Mouse (Mus musculus): Measurements from ENCODE around the gene Pvr.
"Not testable (repeated sequence)": the region's sequence is repeated elsewhere in the genome, so short reads cannot be mapped to it uniquely, and the experiment has no call there.

The Pvr gene

DNA sequence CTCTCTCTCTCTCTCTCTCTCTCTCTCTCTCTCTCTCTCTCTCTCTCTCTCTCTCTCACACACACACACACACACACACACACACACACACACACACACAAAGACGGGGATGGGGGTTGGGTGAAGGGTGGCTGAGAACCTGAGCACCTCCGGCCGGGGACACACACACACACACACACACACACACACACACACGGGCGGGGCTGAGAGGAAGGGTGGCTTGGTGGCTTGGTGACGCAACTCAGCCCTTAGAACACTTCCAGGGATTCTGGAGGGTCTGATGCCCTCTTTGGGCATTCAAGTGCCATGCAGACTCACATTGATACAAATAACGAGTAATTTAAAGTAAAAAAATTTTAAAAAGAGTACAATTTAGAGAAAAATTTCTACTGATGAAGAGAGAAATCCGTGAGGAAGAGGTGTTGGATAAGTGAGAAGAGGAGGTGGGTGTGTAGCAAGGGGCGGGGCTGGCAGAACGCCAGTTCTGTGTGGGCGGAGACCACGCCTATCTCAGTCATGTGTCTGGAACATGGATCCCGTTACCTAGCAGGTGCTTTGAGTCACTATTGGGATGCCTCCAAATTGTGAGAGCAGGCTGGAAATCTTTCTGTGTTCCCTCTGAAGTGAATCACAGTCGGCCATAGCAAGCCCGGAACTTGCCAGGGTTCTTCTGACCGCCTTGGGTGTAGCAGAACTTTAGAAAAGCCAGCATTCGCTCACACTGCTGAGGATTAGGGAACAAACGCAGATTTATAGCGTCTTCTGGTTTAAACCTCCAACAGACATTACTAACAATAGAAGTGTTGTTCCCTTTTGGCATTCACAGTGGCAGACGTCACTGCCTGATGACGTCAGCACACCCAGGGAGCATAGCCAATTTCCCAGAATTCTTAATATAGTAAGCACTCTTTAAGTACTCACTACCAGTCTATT is 12.2 kb upstream of the Pvr start:
- DNase-seq (ENCODE audit: low spot score), result peak; percentile 67

DNA sequence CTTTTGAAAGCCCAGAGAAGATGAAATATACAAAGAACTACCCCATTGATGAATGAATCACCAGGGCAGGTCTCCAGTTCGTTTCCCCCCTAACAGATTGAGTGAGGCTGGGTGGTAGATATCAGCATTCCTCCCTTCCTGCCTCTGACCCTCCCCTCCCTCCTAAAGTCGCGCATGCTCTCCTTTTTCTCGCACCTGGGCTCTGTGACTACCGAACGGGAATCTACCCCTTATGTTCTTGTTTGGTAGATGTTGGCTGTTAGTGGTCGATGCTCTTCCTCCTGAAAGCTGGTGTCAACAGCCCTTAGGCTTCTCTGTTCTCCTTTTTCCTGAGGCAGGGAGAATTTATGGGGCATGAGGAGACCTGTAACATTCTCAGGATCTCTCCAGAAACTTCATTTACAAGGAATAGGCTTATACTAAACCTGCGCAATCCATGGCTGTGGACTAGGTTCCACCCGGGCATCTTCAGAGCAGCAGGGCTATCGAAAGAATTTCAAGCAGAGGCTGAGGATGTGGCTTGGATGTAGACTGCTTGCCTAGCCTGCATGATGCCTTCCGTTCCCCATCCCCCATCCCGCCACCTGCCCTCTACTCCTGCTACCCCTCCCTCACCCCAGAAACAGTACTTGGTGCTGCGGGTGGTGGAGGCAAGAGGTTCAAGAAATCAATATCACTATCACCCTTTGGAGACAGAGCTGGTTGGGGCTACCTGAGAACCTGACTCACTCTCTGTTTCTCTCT is 11.3 kb upstream of the Pvr start:
- DNase-seq (ENCODE audit: low spot score), result no peak

DNA sequence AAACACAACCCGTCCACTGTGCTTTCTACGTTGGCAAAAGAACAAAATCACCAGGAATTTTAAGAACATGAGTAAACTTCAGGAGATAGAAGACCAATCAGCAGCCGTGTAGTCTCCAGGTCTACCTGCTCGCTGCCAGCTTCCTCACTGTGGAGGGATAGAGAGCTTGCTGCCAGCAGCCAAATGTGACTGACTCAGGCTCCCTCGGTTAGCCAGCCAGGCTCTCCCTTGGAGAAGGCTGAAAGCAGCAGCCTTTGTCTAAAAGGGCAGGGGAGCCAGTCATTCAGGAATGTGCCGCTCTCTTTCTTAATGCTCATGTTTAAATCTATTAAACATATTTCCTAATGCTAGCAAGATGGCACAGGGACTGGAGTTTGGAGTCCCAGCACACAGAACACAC is 9.5 kb upstream of the Pvr start:
- not testable (repeated sequence) for DNase-seq (ENCODE audit: low spot score)

DNA sequence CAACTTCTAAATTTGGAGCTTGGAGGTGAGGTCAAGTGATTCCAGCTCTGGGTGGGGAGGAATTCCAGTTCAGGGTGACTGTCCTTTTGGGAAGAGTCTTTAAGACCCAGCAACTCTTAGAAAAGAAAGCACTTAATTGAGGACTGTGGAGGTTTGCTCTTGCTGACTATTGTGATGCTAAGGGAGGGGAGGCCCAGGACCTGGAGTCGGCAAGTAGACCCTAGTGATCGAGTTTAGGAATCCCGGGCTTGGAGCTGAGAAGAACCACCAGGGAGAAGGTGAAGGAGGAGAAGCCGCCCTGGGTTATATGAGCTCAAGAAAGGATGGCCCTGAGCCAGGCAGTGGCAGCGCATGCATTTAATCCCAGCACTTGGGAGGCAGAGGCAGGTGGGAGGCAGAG is 7.5 kb upstream of the Pvr start:
- DNase-seq (ENCODE audit: low spot score), result no peak

DNA sequence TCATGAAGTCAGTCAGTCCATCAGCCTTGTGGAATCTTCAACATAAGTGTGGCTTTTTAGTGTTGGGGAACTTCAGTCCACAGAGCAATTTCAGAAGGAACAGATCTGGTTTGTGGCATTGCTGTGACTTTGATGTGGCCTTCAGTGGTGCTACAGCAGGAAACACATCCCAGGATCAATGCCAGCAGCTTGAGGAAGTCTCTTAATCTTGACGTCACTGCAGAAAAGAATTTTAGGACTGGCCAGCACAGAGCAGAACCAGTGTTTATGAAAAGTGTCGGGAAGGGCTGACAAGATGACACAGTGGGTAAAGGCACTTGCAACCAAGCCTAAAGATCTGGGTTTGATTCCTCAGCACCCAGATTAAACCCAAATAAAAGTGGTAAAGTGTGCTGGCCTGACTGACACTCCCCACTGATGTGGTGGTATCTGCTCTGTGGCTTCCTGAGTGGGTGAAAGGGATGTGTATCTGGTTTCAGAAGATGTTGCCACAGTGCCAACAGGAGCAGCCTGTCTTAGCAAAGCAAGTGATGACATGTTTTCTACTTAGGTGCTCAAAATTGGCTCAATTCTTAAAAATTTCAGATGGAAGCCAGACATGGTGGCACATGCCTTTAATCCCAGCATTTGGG is 6.0 kb upstream of the Pvr start:
- DNase-seq (ENCODE audit: low spot score), result no peak

DNA sequence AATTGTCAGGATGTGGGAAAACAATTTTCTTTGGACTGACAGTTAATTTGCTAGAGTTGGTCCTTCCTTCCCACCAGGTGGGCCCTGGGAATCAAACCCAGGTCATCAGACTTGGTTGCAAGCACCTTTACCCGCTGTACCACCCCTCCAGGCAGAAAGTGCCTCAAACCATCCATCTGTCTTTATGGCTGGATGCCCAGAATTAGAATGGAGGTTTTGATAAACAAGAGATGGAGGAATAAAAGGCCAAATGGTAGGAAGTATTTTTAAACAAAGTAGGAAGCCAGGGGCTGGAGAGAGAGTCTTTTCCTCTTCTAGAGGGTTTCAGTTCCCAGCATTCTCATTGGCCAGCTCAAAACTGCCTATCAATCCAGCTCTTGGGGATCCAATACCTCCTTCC is 4.4 kb upstream of the Pvr start:
- no peak for DNase-seq (ENCODE audit: low spot score)

DNA sequence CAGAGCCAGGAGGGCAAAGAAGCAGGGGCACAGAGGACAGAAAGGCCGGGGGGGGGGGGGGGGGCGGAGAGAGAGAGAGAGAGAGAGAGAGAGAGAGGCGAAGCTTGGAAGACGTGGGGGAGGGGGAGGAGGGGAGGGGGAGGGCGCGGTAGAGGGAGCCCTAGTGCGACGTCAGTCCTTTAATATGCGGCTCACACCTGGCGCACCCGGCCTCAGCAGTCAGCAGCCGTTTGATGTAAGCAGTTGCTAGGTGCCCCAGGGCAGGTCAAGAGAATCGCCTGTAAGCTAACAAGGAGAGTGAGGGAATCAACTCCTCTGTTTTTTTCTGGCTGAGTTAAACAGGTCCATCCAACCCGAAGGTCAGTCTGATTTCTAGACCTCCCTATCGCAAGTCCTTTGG is 2.8 kb upstream of the Pvr start:
- no peak for DNase-seq (ENCODE audit: low spot score)

DNA sequence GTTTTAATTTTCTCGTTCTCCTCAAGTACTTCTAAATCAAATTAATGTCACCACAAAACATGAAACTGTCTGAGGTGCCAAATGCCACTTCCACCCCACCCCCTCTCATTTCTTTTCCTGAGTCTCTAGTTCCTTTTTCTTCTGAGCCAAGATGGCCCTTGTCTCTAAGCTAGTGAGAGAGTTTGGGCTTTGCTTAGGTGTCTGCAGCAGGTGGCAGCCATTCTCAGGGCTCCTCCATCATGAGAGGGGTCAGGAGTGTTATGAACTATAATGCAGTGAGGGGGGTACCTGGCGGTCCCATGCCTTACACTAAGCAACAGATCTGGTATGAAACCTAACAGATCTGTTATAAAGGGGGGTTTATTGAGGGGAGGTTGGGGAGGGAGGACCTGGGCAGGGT is 2.4 kb upstream of the Pvr start:
- no peak for DNase-seq (ENCODE audit: low spot score)

DNA sequence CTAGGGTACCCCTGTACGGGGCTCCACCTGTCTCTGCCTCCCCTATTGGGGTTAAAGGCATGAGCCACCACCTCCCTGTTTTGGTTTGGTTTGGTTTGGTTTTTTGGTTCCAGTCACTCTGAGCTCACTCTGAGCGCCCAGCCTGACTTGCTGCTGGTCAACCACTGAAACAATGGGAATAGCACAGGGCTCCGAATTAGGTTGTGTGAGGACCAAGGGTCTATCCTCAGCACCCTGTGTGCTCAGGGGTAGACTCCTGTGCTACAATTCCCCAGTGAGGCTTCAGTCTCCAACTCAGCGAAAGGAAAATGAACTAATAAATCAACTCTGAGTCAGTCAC is 824 bp downstream of the Pvr start:
- DNase-seq (ENCODE audit: low spot score), result no peak

DNA sequence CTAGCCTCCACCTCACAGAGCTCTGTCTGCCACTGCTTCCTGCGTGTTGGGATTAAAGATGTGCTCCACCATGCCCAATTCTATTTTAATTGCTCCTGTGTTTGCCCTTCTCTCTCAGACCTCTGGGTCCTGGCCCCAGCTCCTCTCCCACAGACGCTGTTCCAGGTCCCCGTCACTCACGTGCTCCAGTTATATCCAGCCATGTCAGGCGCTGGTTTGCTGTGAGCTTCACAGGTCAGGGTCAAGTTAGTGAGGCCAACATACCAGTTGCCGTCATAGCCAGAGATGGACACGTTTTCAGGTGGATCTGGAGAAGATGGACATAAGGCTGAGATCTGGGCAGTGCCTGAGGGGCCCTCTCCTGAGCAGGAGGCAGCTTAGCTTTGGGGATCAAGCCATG is 6.4 kb downstream of the Pvr start:
- DNase-seq (ENCODE audit: low spot score), result no peak

DNA sequence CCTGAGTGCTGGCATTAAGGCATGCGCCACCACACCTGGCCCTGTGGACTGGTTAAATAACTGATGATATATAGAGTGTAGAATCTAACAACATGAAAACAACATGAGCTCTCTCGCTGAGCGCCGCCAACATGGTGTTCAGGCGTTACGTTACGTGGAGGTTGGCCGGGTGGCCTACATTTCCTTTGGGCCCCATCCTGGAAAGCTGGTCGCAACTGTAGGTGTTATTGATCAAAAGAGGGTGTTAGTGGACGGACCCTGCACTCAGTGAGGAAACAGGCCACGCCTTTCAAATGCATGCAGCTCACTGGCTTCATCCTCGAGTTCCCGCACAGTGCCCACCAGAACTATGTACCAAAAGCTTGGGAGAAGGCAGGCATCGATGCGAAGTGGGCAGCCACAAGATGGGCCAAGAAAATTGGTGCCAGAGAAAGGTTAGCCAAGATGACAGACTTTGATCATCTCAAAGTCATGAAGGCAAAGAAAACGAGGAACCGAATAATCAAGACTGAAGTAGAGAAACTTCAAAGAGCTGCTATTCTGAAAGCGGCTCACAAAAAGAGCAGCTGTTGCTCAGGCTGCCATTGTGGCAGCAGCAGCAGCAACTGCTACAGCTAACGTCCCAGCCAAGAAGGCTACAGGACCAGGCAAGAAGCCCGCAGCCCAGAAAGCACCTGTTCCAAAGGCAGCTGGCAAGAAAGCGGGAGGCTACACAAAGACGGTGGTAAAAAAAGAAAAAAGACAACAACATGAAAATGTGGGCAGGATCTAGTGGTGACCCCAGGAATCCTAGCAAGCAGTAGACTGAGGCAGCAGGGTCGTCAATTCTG is 9.1 kb downstream of the Pvr start:
- no peak for DNase-seq (ENCODE audit: low spot score)

DNA sequence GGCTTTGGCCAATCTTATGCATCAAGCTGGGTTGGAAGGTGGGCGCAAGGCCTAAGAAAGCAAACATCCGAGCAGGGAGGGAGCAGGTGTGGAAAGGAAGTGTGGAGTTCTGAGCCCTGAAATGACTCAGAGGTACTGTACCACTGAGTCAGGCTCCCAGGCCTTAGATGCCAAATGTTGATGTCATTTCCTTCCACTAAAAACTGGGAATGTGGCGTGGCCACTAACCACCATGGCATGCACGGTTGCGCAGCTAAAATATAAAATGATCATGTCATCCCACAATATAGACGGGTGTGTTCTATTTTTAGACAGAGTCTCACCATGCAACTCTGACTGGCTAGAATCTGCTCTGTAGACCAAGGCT is 9.7 kb downstream of the Pvr start:
- DNase-seq (ENCODE audit: low spot score), result no peak

DNA sequence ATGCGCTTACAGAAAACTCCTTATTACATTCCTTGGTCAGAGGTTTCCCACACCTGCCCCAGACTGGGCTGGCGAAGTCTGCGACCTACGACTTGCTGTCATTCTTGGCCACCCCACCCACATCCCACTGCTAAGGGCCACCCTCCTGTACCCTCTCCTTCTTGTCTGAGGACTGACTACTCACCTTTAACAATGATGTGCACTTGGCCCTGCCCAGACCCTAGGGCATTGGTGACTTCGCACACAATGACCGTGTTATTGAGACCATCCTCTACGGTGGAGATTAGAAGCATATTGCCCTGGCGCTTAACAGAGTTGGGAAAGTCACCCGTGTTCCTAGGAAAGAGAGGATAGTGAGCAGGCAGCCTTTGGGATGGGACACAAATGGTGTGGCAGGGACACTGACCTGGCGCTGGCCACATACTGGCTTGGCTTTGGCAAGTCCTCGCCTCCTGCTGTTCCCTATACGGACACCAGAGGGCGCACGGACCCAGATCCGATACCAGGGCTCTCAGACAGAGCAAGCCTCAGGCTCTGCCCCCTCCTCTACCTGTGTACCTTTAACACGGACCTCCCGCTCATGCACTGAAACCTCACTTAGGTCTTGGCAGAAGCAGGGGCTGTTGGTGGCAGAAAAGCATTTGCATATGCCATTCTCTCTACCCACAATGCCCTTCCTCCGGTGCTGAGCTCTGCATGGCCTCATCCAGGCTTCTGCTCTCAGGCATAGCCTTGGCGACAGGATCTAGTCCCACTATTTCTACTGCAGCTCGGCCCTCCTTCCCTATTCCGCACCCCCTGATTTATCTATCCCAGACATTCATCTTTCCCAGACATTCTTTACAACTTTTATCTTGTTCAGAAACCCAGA is 10.3 kb downstream of the Pvr start:
- peak; percentile 81 for DNase-seq (ENCODE audit: low spot score)

DNA sequence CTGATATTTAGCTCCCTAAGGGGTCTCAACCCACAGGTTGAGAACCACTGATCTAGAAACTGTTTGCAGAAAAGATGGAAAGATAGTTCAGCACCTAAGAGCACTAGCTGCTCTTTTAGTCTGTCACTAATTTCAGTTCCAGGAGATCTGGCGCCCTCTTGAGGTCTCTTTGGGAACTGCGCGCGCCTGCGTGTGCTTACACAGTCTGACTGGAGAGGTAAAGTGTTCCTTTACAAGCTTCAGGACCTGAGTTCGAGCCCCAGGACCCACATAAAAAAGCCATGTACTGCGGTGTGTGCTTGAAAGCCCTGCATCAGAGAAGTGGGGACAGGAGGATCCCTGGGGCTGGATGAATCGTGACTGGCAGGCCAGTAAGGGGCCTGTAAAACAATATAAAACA is 31.1 kb downstream of the Pvr start:
- DNase-seq (ENCODE audit: low spot score), result peak; percentile 62

DNA sequence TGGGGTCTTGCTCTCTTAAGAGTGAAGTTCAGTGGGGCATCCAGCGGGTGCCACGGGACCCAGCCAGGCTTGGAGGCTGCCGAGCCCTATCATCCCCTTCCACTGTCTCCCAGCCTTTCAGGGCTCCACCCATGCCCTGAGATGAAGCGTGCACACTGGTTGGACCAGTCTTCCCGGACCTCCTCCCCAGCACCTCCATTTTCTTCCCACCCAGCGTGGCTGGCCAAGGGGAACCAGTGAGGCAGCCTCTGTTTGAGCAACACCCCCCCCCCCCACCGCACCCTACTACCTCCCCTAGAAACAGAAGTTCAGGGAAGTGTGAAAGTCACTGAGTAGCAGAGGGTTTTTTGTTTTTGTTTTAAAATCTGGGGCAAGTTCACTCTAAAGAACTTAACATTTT is 33.1 kb downstream of the Pvr start, which contains the start of gene Ceacam19:
TSS of gene Ceacam19 (minus strand) at position 117 of the 400 bp plus-strand sequence.
- DNase-seq (ENCODE audit: low spot score), result peak; percentile 36

DNA sequence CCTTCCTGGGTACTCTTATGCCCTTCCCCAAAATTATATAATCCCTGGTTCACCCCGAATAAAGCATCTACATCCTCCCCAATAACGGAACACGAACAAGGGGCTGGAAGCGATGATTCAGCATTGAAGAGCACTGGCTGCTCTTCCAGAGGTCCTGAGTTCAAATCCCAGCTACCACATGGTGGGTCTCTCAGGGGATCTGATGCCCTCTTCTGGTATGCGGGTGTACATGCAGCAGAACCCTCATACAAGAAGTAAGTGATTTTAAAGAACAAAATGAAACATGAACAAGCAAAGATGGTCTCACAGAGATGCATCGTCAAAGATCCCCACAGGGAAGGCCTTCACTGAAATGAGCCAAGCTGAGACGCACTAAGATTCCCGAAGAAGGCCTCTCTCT is 40.2 kb downstream of the Pvr start:
- DNase-seq (ENCODE audit: low spot score), result no peak

DNA sequence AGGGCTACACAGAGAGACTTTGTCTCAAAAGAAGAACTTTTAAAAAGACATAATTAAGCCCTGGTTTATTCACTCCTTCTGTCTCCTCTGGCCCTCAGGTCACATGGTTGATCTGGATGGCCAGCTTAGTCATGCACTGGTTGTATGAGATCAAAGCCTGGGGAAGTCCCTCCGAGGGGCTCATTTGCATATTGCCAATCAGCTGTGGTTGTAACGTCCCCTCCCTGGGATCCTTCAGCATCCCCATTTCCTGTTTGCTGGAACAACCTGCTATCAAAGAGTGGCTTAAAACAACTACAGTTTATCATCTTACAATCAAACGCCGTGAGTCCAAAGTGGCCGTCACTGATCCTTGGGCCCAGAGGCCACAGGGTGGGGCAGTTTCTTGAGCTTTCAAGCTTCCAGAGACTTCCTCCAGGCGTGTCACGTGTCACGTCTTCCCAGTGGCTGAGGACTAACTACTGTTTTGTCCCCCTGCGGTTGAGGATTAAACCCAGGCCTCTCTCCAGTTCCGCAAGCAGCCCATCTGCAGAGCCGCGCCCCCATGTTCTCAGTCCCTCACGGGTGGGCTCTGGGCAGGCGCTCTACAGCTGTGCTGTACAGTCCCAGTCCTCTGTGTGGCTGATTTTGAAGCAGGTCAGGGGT is 44.1 kb downstream of the Pvr start:
- DNase-seq (ENCODE audit: low spot score), result no peak

DNA sequence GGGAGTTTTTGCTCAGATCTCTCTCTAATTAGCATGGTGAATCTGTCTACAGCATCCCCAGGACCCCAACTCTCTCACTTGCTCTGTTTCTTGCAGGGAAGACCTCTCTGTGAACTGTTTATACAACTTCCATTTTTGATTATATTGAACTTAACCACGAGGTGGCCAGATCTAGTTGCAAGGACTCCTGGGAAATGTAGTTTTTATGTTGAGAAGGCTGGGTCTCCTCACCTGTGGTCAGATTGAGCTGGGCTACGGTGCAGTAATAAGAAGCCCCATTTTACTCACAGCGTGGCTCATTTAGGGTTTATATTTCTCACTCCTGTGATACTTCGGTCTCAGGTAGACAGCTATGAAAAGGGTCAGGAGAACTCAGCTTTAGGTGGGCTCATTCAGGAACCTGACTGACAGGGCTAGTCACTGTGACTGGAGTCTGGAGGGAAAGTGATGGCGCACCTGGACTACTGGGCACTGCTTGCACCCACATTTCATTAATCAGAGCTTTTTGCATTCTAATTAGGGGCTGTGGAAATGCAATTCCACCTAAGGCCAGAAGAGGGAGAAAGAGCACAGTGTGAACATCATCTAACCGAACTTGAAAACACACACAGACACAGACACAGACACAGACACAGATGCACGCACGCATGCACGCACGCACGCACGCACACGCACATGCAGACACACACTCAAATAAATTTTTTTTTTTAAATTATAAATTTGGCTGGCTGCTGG is 44.8 kb downstream of the Pvr start:
- DNase-seq (ENCODE audit: low spot score), result peak; percentile 57

DNA sequence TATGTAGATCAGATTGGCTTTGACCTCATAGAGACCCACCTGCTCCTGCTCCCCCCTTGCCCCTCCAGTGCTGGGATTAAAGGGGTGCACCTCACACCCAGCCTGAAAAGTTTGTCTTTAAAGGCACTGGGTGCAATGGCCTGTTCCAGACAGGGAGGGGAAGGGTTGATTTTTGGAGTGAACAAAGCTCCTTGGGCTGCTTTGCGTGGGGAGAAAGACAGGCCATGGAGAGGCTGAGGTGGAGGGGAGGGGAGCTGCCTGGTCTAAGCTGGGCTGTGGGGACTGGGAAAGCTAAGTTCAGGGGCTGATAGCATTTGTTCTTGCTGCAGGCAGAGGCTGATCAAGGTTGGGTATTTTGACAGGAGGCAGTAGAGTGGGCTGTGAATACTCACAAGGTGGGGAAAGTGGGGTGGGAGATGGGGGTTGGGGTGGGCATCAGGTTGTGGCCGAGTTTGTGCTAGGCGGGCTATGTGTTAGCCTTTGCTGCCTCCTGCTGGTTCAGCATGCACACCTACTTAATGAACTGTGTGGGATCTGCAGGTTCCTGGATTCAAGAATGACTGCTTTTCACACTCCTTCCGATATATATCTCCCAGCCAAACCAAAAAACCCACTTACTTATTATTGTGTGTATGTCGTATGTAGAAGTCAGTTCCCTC is 48.9 kb downstream of the Pvr start:
- peak; percentile 30 for DNase-seq (ENCODE audit: low spot score)

All from urinary bladder, postnatal 14 days (tissue).